Mouse (Mus musculus) lung, adult 2 months (tissue): ENCODE data around the gene Ppfia1. TPM values are rescaled to one million over a fixed set of nuclear protein-coding genes. Genes with fewer than 3 reads are reported as not detected.

Experiments
- DNase-seq: peaks from one replicate; pipeline ENCODE4 v3.0.0; 2022
- H3K4me1 ChIP-seq: fragments of 200-500 bp; 2 replicates; pipeline ENCODE4 v1.6.1; 2011; ENCODE audit warnings: low read length; ENCODE audit not compliant: control insufficient read depth, insufficient read depth
- H3K4me3 ChIP-seq: fragments of 200-500 bp; replicated peaks from 2 replicates; pipeline ENCODE3; 2011; ENCODE audit warnings: low read depth, mild to moderate bottlenecking, control low read depth, low read length; ENCODE audit errors: extremely low read depth
- CTCF ChIP-seq: fragments of 200-500 bp; IDR thresholded peaks from 2 replicates; pipeline ENCODE4 v1.5.1; 2011; ENCODE audit warnings: mild to moderate bottlenecking, low read length, control low read depth; ENCODE audit not compliant: insufficient read depth
- POLR2A ChIP-seq: fragments of 200-500 bp; IDR thresholded peaks from 2 replicates; pipeline ENCODE4 v1.6.1; 2011; ENCODE audit warnings: low read depth, mild to moderate bottlenecking, control low read depth, low read length, borderline replicate concordance; ENCODE audit errors: extremely low read depth
- WGBS: fragments of 180-500 bp; shearing (Covaris S2); methylation state at CpG from one replicate; pipeline ENCODE4 v1.1.7; 2018; 5-methylcytosine and 5-hydroxymethylcytosine counted together
- polyA plus RNA-seq: library from polyadenylated mRNA; depleted of rRNA; stranded (reverse); fragments of >200 nt; gene quantifications from 2 replicates; pipeline ENCODE4 v1.2.3, GENCODE M21; 2012

Ppfia1 gene
- polyA plus RNA-seq, 1 experiment, result 40.9 TPM

DNA sequence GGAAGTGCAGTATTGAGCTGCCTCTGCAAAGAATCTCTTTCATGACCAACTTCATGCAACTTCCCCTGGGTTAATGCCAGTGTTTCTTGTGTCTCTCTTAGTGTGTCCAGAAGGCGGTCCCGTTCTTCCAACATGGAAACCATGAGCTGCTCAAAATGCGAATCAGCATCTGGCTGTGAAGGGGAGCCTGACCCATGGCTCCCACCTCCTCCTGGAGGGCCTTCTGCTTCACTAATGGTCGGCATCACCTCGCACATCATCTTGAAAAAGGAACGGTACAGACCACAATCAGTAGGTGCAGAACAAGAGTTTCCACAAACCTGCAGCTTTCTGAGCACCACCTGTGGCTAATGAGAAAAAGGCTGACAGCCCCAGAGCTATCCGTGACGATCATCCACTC is 1.3 kb downstream of the Ppfia1 start:
- H3K4me1 ChIP-seq, result peaks cover 7% of the 10 kb centered on the region
- TF ChIP-seq CTCF (no peak), POLR2A (no peak)
- no peak for DNase-seq
- WGBS, result 83% methylated on average over 8 of the region's 8 CpGs
- no peak overlapping the region for H3K4me3 ChIP-seq

GRCm38 (mm10) chr7:144550811-144551210 is 2.7 kb downstream of the Ppfia1 start:
- peaks cover 7% of the 10 kb centered on the region for H3K4me1 ChIP-seq
- no peak for DNase-seq
- WGBS, result 26% methylated on average over 1 of the region's 1 CpGs
- H3K4me3 ChIP-seq, result no peak overlapping the region
- TF ChIP-seq POLR2A, result no peak
- TF ChIP-seq CTCF, result no peak

- H3K4me3 ChIP-seq, result no peak overlapping the region
- WGBS, result 89% methylated on average over 2 of the region's 2 CpGs
Observed at GRCm38 (mm10) chr7:144549904-144550566, 3.5 kb downstream of the Ppfia1 start.

GRCm38 (mm10) chr7:144545231-144545630 is 8.3 kb downstream of the Ppfia1 start:
- TF ChIP-seq POLR2A (no peak), CTCF (no peak)
- Histone ChIP-seq H3K4me3 (no peak overlapping the region), H3K4me1 (no peaks in the 10 kb centered on the region; the same call in 1 of the 2 replicates)
- no peak for DNase-seq
- WGBS, result 76% methylated on average over 3 of the region's 3 CpGs

More at GRCm38 (mm10) chr7:144549904-144550566, 3.5 kb downstream of the Ppfia1 start:
- TF ChIP-seq POLR2A (no peak), CTCF (no peak)
- H3K4me1 ChIP-seq, result peaks cover 7% of the 10 kb centered on the region
- DNase-seq, result no peak

DNA sequence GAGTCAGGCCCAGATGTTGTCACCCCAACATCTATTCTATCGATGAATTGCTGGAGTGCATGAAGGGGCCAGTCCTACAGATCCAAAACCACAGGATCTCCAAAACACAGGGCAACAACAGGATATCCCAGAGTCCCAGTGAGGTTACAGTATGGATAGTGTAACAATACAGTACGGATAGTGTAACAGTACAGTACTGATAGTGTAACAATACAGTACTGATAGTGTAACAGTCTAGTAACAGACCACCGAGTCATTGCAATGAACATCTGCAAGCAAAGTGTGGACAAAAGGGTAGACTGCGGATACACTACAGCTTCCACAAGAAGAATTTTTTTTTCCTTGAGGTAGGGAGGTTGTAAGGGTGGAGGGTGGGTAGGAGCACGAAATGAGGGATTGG is 12.2 kb downstream of the Ppfia1 start:
- WGBS, result 94% methylated on average over 5 of the region's 5 CpGs
- H3K4me3 ChIP-seq, result no peak overlapping the region
- no peak for DNase-seq
- no peak for TF ChIP-seq POLR2A
- TF ChIP-seq CTCF, result no peak
- H3K4me1 ChIP-seq, result peaks cover 2% of the 10 kb centered on the region; the same call in 1 of the 2 replicates

DNA sequence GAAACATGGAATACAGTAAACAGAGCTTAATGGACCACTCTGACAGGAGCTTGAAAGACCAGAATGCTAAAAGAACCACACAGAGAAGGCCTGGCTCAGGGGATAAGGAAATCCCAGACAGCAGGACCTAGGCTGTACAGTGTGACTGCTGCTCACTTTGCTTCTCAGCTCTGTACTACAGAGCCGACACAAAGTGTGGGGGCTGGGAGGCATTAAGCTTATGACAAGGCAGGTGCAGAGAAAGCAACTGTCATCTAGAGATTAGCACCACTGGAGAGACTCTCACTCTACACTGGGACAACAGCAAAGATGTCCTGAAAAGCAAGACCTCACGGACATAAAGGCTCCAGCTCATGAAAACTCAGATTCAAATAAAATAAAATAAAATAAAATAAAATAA is 14.4 kb downstream of the Ppfia1 start:
- TF ChIP-seq CTCF, result no peak
- TF ChIP-seq POLR2A, result no peak
- no peak overlapping the region for H3K4me3 ChIP-seq
- DNase-seq, result no peak
- peaks cover 2% of the 10 kb centered on the region; the same call in 1 of the 2 replicates for H3K4me1 ChIP-seq
- 72% methylated on average over 2 of the region's 2 CpGs for WGBS

- WGBS, result 63% methylated on average over 4 of the region's 4 CpGs
- Histone ChIP-seq H3K4me3 (no peak overlapping the region), H3K4me1 (peaks cover 2% of the 10 kb centered on the region; the same call in 1 of the 2 replicates)
- no peak for DNase-seq
- TF ChIP-seq CTCF (no peak), POLR2A (no peak)
Observed at GRCm38 (mm10) chr7:144538030-144538644, 15.4 kb downstream of the Ppfia1 start.

DNA sequence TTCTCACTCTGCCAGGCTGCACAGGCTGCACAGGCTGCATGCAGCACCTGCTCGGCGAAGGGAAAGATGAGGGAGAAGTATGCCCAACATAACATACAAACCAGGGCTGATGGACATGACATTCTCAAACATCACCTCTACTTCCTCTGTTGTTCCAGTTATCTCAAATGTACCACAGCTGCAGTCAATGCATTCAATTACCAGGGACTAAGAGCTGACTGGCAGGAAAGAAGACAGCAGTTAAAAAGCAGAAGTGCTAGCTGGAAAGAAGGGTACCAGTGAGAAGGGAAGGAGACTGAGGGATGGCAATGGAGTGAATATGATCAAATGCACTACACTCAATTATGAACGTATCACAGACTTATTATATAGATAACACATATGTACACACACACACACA is 17.2 kb downstream of the Ppfia1 start:
- 83% methylated on average over 3 of the region's 3 CpGs for WGBS
- no peak for TF ChIP-seq POLR2A
- no peak for TF ChIP-seq CTCF
- Histone ChIP-seq H3K4me3 (no peak overlapping the region), H3K4me1 (peaks cover 9% of the 10 kb centered on the region)
- no peak for DNase-seq

DNA sequence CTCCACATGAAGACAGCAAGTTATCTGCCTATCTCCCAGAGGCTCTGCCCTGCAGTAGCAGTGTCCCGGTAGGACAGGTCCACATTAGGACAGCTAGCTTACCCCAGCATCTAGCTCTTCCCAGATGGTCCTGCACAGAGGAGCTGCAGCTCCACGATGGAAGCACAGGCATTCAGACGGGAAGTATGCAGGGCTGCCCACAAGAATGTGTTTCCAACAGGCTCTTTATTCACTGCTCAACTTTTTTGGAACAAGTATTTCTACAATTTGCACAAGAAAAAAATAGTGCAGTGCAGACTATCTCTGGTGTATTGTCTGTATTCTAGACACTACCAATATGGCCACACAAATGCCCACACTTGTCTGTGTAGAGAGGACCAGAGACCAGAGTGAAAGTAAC is 18.8 kb downstream of the Ppfia1 start:
- TF ChIP-seq CTCF, result no peak
- no peak for TF ChIP-seq POLR2A
- 45% methylated on average over 3 of the region's 3 CpGs for WGBS
- Histone ChIP-seq H3K4me1 (peaks cover 9% of the 10 kb centered on the region), H3K4me3 (no peak overlapping the region)
- no peak for DNase-seq
